In the genomic region with DNA sequence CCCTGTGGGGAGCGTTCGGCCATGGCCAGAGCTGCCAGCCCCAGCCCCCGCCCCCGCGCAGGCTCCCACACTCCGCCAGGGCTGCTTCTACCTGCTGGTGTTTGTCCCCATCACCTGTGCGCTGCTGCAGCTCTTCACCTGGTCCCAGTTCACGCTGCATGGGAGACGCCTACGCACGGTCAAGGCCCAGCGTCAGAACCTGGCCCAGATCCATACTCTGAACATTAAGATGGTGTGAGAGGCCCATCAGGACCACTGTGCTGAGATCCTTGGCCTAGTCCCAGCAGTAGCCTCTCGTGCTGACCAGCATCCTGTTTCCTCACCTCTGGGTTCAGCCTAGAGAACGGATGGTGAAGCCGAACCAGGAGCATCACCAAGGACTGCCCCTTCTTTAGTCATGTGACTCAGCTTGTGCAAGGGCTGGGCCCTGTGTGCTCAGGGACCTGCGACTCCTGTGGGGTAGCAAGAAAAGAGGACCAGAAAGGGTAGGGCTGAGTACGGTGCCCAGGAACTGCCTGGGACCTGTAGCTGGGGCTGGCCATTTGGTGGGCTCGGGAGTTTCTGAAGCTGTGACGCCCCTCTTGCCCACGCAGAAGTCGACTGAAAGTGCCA, we compare ENCODE assay signal across 11 mouse cellular contexts. TPM values are rescaled to one million over a fixed set of nuclear protein-coding genes. Genes with fewer than 3 reads are reported as not detected.
A peak's percentile ranks its signal among the peaks of the same experiment; 100 is the strongest.
DNase-seq lines count a peak whose midpoint lies in the region; ATAC-seq lines count a peak whose summit lies in the region.
"Had no signal": no experiment of that assay in that cellular context is flagged by ENCODE, and none has a peak within 500 bp of the region (broad histone marks: within the 10 kb centered on the region; RNA-seq: fewer than 3 reads in every experiment).

No protein-coding gene starts in this region.

- H3K4me3 ChIP-seq in neural tube, embryonic 14.5 days (ENCODE audit: low read depth, low read length): no peak overlapping the region
- H3K4me3 ChIP-seq in limb, embryonic 12.5 days (replicated peaks): no peak overlapping the region
- H3K4me3 ChIP-seq: erythroblast, embryonic 14.5 days had no signal

- peak; percentile 22; the same call in 1 of the 2 replicates for ATAC-seq in frontal cortex, adult (ENCODE audit: low TSS enrichment)
- ATAC-seq in neural tube, embryonic 14.5 days (ENCODE audit: low read depth): 0 out of 2 replicates have a peak, but pooled peaks have one; percentile 33
- ATAC-seq in limb, embryonic 12.5 days (ENCODE audit: insufficient number of reproducible peaks, insufficient read depth, low FRiP score, low TSS enrichment, low read depth): no peak
- ATAC-seq: CD4-positive, CD25-positive, alpha-beta regulatory T cell, adult 4 months had no signal

- WGBS in neural tube, embryonic 14.5 days: 53% methylated on average over 21 of the region's 21 CpGs
- WGBS in limb, embryonic 12.5 days: 51% methylated on average over 21 of the region's 21 CpGs

- H3K27ac ChIP-seq in neural tube, embryonic 14.5 days (ENCODE audit: low read depth, low read length): no peak overlapping the region
- H3K27ac ChIP-seq in limb, embryonic 12.5 days: 0 out of 2 replicates have a peak overlapping the region, but pooled peaks have one; percentile 12

- H3K4me1 ChIP-seq in neural tube, embryonic 14.5 days (ENCODE audit: control insufficient read depth, insufficient read depth, low read length): no peaks in the 10 kb centered on the region
- H3K4me1 ChIP-seq in limb, embryonic 12.5 days (replicated peaks): no peaks in the 10 kb centered on the region

- H3K4me2 ChIP-seq in neural tube, embryonic 14.5 days (ENCODE audit: low read depth, low read length): no peak overlapping the region
- no peak overlapping the region for H3K4me2 ChIP-seq in limb, embryonic 12.5 days

- H3K9me3 ChIP-seq in neural tube, embryonic 14.5 days (ENCODE audit: control insufficient read depth, low read length): no peaks in the 10 kb centered on the region
- H3K9me3 ChIP-seq in limb, embryonic 12.5 days: no peaks in the 10 kb centered on the region

- no peak overlapping the region for H3K9ac ChIP-seq in neural tube, embryonic 14.5 days (replicated peaks; ENCODE audit: low read depth, low read length)
- no peak overlapping the region for H3K9ac ChIP-seq in limb, embryonic 12.5 days (replicated peaks)

- no peaks in the 10 kb centered on the region for H3K27me3 ChIP-seq in neural tube, embryonic 14.5 days (ENCODE audit: control insufficient read depth, insufficient read depth, low read length)
- no peaks in the 10 kb centered on the region for H3K27me3 ChIP-seq in limb, embryonic 12.5 days

- DNase-seq in frontal cortex, postnatal 10 days (ENCODE audit: low spot score in 2 of 2): no peak
- DNase-seq in neural tube, embryonic 10.5 days (ENCODE audit: extremely low spot score, low spot score): no peak
- DNase-seq in adrenal gland, adult 2 months: no peak
- DNase-seq in gastrocnemius, postnatal 25 days: no peak
- no peak for DNase-seq in spleen, postnatal 4 days (ENCODE audit: low spot score in 2 of 2)
- DNase-seq: right cerebral cortex, adult 18-20 months had no signal

- peaks cover 21% of the 10 kb centered on the region for H3K36me3 ChIP-seq in neural tube, embryonic 14.5 days (ENCODE audit: control insufficient read depth, insufficient read depth, low read length)
- H3K36me3 ChIP-seq in limb, embryonic 12.5 days: peaks cover 35% of the 10 kb centered on the region

RNA-seq across cellular contexts. Expression of gene Actr1a, which starts 21.0 kb away (rescaled TPM):
- polyA plus RNA-seq in neural tube, embryonic 14.5 days (2014; fragmentation: Nextera tagmentation; extraction: Ambion mirVana): 320 and 344 TPM in 2 replicates
- 145 and 147 TPM in 2 replicates for polyA plus RNA-seq in limb, embryonic 12.5 days (2016; fragmentation: Nextera tagmentation; extraction: Ambion mirVana)
- total RNA-seq in adrenal gland, adult 2 months (2021): 100 to 1,000 TPM; 108 to 115 TPM
- 85.2 and 87.2 TPM in 2 replicates for polyA plus RNA-seq in adrenal gland, adult 2 months (2012; rRNA removed)
- 10 to 100 TPM; 49.3 to 53.1 TPM for total RNA-seq in gastrocnemius, postnatal 25 days (2021)

RNA-seq across cellular contexts. Expression of gene Sufu, which starts 22.1 kb away (rescaled TPM):
- 20.2 and 24.9 TPM in 2 replicates for polyA plus RNA-seq in neural tube, embryonic 14.5 days (2014; fragmentation: Nextera tagmentation; extraction: Ambion mirVana)
- 44.4 and 45.2 TPM in 2 replicates for polyA plus RNA-seq in limb, embryonic 12.5 days (2016; fragmentation: Nextera tagmentation; extraction: Ambion mirVana)
- total RNA-seq in adrenal gland, adult 2 months (2021): 10 to 100 TPM; 17.4 to 24.6 TPM
- polyA plus RNA-seq in adrenal gland, adult 2 months (2012; rRNA removed): 24.5 and 27.7 TPM in 2 replicates
- total RNA-seq in gastrocnemius, postnatal 25 days (2021): 1 to 10 TPM; 6.0 to 6.1 TPM

RNA-seq across cellular contexts. Expression of gene 2310034G01Rik, which starts 24.5 kb away (rescaled TPM):
- 2.0 and 3.9 TPM in 2 replicates for polyA plus RNA-seq in neural tube, embryonic 14.5 days (2014; fragmentation: Nextera tagmentation; extraction: Ambion mirVana)
- 2.3 TPM in 2 replicates for polyA plus RNA-seq in limb, embryonic 12.5 days (2016; fragmentation: Nextera tagmentation; extraction: Ambion mirVana)
- 1 to 10 TPM in 1 of 2 experiments, under 1 TPM in 1; 0.90 to 1.6 TPM for total RNA-seq in adrenal gland, adult 2 months (2021)
- 1.7 and 2.8 TPM in 2 replicates for polyA plus RNA-seq in adrenal gland, adult 2 months (2012; rRNA removed)
- under 1 TPM; 0.33 to 0.38 TPM for total RNA-seq in gastrocnemius, postnatal 25 days (2021)
- polyA plus RNA-seq: erythroblast, embryonic 14.5 days had no signal

RNA-seq across cellular contexts. Expression of gene Mfsd13a, which starts 33.7 kb away (rescaled TPM):
- 10.7 and 12.7 TPM in 2 replicates for polyA plus RNA-seq in neural tube, embryonic 14.5 days (2014; fragmentation: Nextera tagmentation; extraction: Ambion mirVana)
- polyA plus RNA-seq in limb, embryonic 12.5 days (2016; fragmentation: Nextera tagmentation; extraction: Ambion mirVana): 3.8 and 4.4 TPM in 2 replicates
- 1 to 10 TPM; 7.3 to 9.6 TPM for total RNA-seq in adrenal gland, adult 2 months (2021)
- 43.2 and 63.5 TPM in 2 replicates for polyA plus RNA-seq in adrenal gland, adult 2 months (2012; rRNA removed)
- total RNA-seq in gastrocnemius, postnatal 25 days (2021): 1 to 10 TPM; 1.0 to 1.2 TPM

RNA-seq across cellular contexts. Expression of gene Cuedc2, which starts 36.1 kb away (rescaled TPM):
- 346 and 359 TPM in 2 replicates for polyA plus RNA-seq in neural tube, embryonic 14.5 days (2014; fragmentation: Nextera tagmentation; extraction: Ambion mirVana)
- polyA plus RNA-seq in limb, embryonic 12.5 days (2016; fragmentation: Nextera tagmentation; extraction: Ambion mirVana): 165 and 176 TPM in 2 replicates
- total RNA-seq in adrenal gland, adult 2 months (2021): 10 to 100 TPM; 72.2 to 87.7 TPM
- polyA plus RNA-seq in adrenal gland, adult 2 months (2012; rRNA removed): 41.3 and 42.5 TPM in 2 replicates
- total RNA-seq in gastrocnemius, postnatal 25 days (2021): 10 to 100 TPM; 56.1 to 56.5 TPM
